Mouse (Mus musculus) B cell, adult 2 months (primary cell): ENCODE measurements around the gene Psmb6.
"Not testable (repeated sequence)": the region's sequence is repeated elsewhere in the genome, so short reads cannot be mapped to it uniquely, and the experiment has no call there.

Source experiments
- DNase-seq, 2 experiments: peaks; one replicate each; pipeline ENCODE4 v3.0.0; 2022

Gene Psmb6

GRCm38 (mm10) chr11:70524782-70525181 is 385 bp upstream of the Psmb6 start:
- DNase-seq, result no peak

DNA sequence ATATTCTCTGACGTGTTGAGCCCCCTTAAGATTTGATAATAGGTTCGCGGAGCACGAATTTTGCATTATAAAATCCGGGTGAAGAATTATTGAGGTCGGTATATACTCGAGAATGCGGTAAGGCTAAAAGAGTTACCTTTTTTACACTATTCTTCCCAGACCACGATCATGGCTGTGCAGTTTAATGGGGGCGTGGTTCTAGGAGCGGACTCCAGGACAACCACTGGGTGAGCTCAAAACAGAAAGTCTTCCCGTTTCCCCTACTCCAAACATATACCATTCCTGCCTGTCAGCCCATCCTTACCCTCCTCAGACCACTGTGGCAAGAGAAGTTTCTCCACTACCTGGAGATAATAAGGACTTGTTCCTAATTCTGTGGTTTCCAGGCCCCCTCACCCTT is 559 bp downstream of the Psmb6 start:
- no peak for DNase-seq

GRCm38 (mm10) chr11:70526211-70526610 is 1.0 kb downstream of the Psmb6 start:
- no peak for DNase-seq

- DNase-seq, result no peak
Observed at GRCm38 (mm10) chr11:70528610-70529009, 3.4 kb downstream of the Psmb6 start.

DNA sequence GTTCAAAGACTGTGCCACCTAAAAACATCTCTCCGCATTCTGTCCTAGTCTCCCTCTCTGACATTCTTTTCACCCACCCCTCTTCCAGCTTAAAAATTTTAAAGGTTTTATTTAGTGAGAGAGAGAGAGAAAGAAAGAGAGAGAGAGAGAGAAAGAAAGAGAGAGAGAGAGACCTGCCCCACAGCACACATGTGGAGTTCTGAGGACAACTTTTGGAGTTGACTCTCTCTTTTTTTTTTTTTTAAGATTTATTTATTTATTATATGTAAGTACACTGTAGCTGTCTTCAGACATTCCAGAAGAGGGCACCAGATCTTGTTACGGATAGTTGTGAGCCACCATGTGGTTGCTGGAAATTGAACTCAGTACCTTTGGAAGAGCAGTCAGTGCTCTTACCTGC is 5.9 kb downstream of the Psmb6 start:
- DNase-seq, result not testable (repeated sequence)

DNA sequence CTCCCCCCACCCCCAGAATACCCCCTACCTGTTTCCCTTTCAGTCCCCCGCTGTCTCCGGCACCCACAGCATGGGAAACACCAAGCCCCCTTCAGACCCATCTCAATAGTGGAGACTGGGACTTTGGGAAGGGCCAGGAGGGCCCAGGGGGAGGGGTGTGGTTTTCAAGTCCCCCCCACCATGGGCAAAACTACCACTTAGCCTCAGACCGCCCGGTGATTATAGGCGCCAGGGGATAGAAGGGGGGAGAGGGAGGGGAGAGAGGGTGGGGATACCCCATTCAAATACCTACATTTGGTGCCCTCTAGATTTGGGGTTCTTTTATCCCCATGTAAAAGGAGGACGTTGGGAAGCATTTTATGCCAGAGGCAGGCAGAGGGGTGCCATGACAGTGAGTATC is 7.7 kb downstream of the Psmb6 start, which contains the start of gene Gm40193:
TSS of gene Gm40193 (minus strand) at position 101 of the 400 bp plus-strand sequence.
- no peak for DNase-seq

DNA sequence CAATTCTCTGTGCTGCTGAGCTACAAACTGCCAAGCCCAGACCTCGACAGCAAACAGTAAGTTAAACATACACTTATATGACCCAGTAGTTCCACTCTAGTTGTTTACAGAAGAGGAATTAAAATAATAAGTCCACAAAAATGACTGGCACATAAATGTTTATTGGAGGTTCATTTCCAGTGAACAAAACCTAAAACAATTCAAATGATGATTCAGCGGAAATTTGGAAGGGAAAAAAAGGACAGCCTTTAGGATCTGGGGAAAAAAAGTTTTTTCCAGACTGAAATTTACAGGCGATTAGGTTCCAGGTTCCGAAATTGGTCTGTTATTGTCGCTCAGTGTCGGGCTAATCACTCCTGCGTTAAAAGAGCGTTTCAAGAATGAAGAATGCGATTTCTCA is 14.3 kb downstream of the Psmb6 start:
- no peak for DNase-seq

- peak; percentile 81 to 88 for DNase-seq
Observed at GRCm38 (mm10) chr11:70539877-70540587, 14.9 kb downstream of the Psmb6 start, which contains the start of gene Pld2. Gene Pld2 (plus strand): TSS chr11:70540064.

DNA sequence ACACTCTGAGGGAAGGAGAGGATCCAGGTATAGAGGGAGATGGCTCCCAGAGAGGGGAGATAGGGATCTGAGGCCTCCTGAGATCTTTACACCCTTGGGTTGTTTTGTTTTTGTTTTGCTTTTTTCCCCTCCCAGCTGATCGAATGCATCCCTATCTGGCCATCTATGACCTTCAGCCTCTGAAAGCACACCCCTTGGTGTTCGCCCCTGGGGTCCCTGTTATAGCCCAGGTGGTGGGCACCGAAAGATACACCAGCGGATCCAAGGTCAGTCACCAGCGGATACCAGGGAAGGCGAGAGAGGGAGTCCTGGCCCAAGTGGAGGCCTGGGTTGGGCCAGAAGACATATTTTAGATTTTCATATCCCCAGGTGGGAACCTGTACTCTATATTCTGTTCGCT is 15.8 kb downstream of the Psmb6 start:
- no peak for DNase-seq

DNA sequence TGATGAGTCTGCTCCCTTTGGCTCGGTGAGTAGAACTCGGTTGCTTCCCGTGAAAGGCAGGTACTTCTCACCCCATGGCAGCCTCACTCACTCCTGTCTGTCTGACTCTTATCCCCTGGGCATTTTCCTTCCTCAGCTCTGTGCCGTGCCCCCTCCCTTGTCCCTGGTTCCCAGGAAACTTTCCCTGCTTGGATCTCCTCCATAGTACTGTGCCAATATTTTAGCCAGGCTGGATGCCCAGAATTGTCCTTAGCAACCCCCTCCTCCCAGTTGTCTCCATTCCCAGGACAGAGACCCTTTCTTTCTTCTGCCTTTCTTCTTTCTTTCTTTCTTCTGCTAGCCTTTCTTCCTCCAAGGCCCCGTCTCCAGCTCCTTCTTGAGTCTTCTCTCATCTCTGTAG is 16.2 kb downstream of the Psmb6 start:
- DNase-seq, result no peak

DNA sequence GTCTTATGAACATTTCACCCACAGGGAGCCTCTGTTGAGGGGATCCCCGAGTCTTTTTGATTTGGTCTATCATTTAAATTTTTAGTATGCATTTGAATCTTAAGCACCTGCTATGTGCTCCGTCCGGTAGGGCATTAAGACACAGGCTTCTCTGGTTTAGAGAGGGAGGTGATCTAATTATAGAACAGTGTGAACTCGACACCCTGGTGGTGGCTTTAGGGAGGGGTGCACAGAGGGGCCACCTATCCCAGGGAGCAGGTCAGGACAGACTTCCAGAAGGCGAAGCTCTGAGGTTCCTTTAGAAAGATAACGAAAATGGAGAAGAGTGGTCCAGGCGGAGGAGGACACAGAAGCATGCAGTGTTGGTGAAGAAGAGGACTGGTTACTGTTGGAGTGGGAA is 19.3 kb downstream of the Psmb6 start:
- no peak for DNase-seq

GRCm38 (mm10) chr11:70551526-70551925 is 26.4 kb downstream of the Psmb6 start:
- DNase-seq, result no peak

- no peak for DNase-seq
Observed at GRCm38 (mm10) chr11:70553940-70554339, 28.8 kb downstream of the Psmb6 start.

GRCm38 (mm10) chr11:70557545-70557944 is 32.4 kb downstream of the Psmb6 start:
- no peak for DNase-seq

GRCm38 (mm10) chr11:70561937-70562286 is 36.7 kb downstream of the Psmb6 start:
- no peak for DNase-seq

GRCm38 (mm10) chr11:70562287-70562994 is 37.3 kb downstream of the Psmb6 start, which contains the start of gene Mink1:
Gene Mink1 (plus strand): TSS chr11:70562881.
- peak; percentile 86 to 89 for DNase-seq

GRCm38 (mm10) chr11:70562995-70563469 is 37.9 kb downstream of the Psmb6 start:
- DNase-seq, result no peak

GRCm38 (mm10) chr11:70563470-70564275 is 38.5 kb downstream of the Psmb6 start:
- DNase-seq, result peak; percentile 23 to 28

DNA sequence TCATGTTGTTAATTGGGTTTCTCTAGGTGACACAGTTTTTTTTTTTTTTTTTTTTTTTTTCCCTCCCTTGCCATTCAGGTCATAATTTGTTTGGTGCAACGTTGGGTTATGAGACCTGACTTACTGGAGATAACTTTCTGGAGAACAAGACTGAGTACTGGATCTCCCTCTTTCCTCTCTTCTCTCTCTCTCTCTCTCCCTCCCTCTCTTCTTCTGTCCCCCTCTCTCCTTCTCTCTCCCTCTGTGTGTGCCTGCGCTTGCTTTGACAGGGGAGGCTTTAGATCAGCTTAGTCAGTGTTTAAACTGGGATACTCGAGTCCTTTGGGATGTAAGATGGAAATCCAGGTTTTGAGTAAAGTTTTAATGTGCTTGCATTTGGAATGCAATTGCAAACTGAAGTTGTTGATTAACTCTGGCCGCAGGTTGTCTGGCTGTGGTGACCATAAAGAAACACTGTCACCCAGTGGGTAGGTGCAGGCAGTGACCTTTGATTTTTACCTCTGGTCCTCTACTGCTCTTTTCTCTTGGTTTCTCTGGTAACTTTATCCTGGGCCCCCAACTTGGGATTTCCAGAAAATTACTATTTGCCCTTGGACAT is 39.2 kb downstream of the Psmb6 start:
- no peak for DNase-seq

GRCm38 (mm10) chr11:70566586-70566985 is 41.4 kb downstream of the Psmb6 start:
- no peak for DNase-seq

- not testable (repeated sequence) for DNase-seq
Observed at GRCm38 (mm10) chr11:70570614-70571013, 45.4 kb downstream of the Psmb6 start.

- no peak for DNase-seq
Observed at GRCm38 (mm10) chr11:70571641-70572040, 46.5 kb downstream of the Psmb6 start.

DNA sequence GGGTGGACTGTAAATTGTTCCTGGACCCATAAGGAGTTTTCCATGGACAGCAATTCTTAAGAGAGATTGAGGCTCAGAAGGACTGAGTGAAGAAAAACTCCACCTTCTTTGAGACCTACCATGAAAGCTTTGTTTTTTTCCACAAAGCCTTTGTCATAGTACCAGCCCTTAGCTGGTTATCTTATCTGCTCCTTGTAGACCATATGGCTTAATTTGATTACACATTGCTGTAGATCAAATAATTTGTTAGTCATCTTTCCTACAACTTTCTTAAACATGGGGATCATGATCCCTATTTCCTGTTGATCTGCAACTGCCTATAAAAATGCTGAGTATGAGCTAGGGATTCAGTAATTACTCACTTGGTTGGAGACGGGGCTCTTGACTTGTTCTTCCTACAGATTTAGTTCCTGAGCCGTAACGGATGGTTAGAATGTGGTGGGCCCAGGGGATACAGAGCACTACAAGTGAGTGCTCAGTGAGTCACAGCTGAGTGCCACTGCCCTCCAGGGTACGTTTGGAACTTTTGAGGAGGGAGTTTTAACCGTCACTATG is 47.3 kb downstream of the Psmb6 start:
- DNase-seq, result no peak
